Mouse (Mus musculus): ENCODE results near the gene Spdl1. TPM values are rescaled to one million over a fixed set of nuclear protein-coding genes. Genes with fewer than 3 reads are reported as not detected.
A peak's percentile ranks its signal among the peaks of the same experiment; 100 is the strongest.

Spdl1 gene
- total RNA-seq (2021) = 3.8 and 5.1 TPM in 2 replicates
- long read RNA-seq, experiment 1, transcript Spdl1-201 (12 exons, 2,505 nt) = major isoform, 12 of 14 reads
- long read RNA-seq, experiment 1, partial matches to known transcripts = 1 of 14 reads
- long read RNA-seq, experiment 1, other reads (novel, unspliced or antisense) = 1 of 14 reads
- long read RNA-seq, experiment 2, partial matches to known transcripts = 2 of 4 reads
- long read RNA-seq, experiment 2, other reads (novel, unspliced or antisense) = 1 of 4 reads

DNA sequence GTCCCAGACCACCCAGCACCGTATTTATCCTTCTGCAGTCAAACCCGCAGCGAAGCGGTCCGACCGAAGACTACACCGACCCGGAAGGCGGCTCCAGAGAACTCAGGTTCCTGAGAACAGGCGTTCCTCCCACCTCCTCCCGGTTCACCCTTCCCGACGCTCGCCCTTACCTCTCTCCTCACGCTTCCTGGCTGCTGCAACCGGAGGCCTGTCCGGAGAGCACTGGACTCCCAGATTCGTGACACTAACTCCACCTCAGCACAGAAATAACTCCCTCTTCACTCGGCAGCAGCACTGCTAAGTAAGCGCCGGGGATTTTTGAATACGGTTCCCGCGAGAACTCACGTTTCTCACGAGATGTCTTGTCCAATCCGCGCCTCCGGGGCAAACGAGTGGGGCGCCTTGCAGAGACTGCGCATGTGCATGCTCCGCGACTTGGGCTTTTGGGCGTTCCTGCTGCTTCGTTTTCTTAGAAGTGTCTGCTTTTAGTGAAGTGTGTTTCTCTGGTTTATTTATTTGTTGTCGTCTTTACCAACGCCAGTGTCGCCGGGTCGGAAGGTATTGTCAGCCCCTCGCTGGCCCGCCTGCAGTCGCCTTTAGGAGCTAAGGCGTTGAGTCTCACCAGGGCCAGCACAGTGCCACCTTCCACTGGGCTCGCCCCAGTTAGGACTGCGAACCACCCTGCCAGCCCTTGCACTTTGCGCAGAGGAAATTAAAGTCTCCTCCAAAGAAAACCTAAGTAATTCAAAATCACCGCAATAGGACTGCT lies at the start of gene Spdl1:
Gene Spdl1 (minus strand): TSS at position 324 of the 769 bp plus-strand sequence.
- peak; percentile 97 for DNase-seq

- peak; percentile 23 for DNase-seq
These were observed 48.1 kb upstream of the Spdl1 start for GRCm38 (mm10) chr11:34881528-34881927.

DNA sequence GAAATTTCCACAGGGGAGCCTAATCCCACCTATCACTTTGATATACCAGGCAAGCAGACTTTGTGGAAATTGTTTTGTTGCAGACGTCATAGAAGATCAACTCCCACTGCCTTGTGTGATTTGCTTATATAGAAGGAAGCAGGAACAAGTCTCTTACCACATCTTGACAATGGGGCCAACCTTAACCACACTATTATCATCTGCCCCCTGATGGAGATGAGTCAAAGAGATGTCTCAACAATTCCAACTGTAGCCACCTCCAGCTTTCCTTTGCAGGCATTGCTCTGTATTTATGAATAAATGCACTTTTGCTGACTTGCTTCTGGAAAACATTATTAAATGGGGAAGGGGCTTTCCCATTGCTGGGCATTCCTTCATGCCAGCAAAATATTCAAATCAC lies 46.2 kb upstream of the Spdl1 start:
- DNase-seq = no peak

GRCm38 (mm10) chr11:34873861-34874260 lies 40.4 kb upstream of the Spdl1 start:
- DNase-seq = peak; percentile 15

- DNase-seq = no peak
These were observed 39.0 kb upstream of the Spdl1 start for GRCm38 (mm10) chr11:34872432-34872831.

DNA sequence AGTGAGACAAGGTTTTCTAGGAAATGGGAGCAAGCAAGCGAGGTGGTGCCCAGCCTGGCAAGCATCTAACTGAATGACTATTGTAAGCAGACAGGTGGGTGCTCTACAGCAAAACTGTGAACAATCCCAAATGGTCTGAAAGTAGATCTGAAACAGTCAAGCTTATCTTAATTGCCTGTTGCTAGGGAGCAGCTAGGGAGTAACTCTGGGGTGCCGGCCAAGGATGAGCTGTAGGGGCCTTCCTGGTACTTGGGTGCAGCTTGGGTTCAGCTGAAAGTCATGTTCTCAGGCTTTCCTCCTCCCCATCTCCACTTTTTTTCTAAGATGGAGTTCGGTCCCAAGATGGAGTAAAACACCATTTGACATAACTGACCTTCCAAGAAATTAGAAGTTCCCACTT lies 38.5 kb upstream of the Spdl1 start:
- no peak for DNase-seq

- peak; percentile 27 for DNase-seq
These were observed 38.0 kb upstream of the Spdl1 start for GRCm38 (mm10) chr11:34871456-34871855.

GRCm38 (mm10) chr11:34868626-34869025 lies 35.2 kb upstream of the Spdl1 start:
- no peak for DNase-seq

GRCm38 (mm10) chr11:34865741-34866270 lies 32.4 kb upstream of the Spdl1 start:
- DNase-seq = no peak

DNA sequence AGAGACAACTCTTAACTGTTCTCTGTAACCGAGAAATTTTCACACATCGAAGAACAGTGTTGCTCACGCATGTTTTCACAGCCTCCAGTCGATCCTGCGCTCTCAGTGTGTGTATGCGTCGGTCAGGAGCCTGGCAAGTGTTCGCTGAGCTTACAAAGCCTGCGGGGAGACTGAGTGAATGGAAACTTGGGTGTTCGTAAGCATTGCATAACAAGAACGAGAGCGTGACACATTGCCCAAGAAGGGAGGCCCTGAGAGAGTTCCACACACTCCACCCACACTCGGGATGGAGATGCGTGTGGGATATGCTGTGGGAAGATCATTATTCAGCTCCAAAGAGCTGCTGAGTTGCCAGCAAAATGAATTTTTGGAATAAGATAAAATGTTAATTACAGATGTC lies 31.7 kb upstream of the Spdl1 start:
- peak; percentile 9 for DNase-seq

DNA sequence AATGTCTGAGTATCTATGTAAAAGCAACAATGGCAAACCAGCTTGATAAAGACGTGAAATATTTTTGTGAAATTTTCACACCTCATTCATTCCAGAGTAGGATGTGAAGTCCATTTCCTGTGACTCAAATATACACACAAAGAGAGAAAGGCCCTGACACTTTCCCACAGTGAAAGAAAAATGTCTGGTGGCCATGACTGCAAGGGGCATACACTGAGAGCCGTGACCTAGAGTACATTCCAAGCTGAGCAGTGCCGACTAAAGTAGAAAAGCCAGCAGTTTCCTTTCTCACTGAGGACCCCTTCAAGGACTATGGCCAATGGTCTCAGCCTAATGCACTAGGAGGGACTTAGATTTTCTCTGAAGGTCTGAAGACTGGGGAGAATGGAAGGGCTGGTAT lies 23.2 kb upstream of the Spdl1 start:
- DNase-seq = no peak

DNA sequence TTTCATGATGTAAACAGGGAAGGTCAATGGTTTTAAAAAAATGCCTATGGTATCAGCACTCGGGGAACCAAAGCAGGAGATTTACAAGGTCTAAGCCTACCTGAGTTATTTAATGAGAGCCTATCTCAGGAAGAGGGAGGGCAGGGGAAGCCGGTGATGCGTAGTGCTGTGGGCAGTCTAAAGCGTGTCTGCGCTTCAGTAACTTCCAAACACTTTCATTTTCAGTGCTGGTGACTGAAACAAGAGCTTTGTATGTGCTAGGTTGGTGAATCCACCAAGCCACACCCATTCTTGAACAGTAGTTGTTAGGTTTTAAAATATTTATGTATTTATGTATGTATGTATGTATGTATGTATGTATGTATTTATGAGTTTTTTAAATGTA lies 12.8 kb upstream of the Spdl1 start:
- no peak for DNase-seq

DNA sequence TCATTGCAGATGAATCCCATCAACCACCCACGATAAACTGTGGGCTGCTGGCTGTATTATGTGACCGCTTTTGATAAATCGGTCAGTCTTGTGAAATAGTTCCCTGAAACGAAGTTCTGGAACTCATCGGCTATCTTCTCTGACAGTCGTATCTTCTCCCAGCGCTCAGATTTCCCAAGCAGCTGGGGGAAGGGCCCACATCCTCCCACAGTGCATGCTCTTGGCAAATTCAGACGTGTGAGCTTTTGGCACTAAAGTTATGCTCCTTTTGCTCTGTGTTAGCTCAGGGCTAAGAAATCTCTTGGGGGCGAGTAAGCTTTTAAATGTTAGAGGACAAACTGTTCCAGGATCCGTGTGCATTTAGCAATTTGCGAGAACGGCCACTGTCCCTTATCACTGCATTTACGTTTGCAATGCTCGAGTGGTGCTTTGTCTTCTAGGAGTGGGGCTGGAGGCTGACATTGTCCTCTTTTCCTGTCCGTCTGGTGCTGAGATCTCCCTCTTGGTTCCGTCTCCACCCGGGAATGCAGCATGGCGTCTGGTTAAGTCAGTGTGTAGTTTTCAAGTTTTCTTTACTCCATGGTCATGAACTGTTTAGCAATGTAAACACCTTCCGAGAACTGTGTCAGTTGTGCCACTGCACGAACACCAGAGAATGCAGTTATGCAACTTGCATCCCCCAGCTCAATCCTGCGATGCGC lies 12.3 kb upstream of the Spdl1 start:
- peak; percentile 47 for DNase-seq

GRCm38 (mm10) chr11:34843517-34843916 lies 10.1 kb upstream of the Spdl1 start:
- peak; percentile 14 for DNase-seq

- no peak for DNase-seq
These were observed 6.8 kb upstream of the Spdl1 start for GRCm38 (mm10) chr11:34840283-34840682.

DNA sequence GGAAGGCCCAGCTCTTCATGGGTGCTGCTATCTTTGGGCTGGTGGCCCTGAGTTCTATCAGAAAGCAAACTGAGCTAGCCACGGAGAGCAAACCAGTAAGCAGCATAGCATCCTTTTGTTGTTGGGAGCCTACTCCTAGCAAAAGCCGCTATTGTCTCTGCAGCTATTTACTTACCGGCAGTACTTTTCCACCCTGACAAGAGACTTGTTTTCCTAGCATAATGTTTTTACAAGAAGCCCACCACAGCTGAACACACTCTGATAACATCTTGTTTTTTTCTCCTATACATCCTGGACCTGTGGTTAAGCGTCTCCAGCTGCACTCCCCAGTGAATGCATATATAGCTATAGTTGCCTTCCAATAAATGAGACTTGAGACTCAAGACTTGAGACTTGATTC lies 5.6 kb upstream of the Spdl1 start:
- DNase-seq = no peak

DNA sequence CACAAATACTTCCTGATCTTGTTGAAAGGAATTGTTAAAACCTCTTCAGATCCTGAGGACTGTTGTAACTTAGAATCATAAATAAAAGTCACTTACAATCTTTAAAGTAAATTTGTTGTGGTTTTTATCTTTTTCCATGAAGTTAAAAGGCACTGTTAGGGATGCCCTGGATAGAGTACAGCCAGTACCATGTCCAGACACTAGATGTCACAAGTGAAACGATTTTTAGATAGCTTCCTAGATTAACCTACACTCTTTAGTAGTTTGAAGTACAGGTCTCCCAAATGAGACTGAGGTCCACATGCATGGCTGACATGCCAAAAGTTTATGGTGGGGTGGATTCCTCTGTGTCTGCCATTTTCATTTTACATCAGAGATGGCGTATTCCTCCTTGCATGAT lies 2.8 kb upstream of the Spdl1 start:
- DNase-seq = no peak

GRCm38 (mm10) chr11:34832678-34833077 lies 763 bp downstream of the Spdl1 start:
- no peak for DNase-seq

- DNase-seq = no peak
These were observed 5.6 kb downstream of the Spdl1 start for GRCm38 (mm10) chr11:34827803-34828202.

GRCm38 (mm10) chr11:34826940-34827339 lies 6.5 kb downstream of the Spdl1 start:
- DNase-seq = no peak

- DNase-seq = no peak
These were observed 8.7 kb downstream of the Spdl1 start for GRCm38 (mm10) chr11:34824791-34825190.

DNA sequence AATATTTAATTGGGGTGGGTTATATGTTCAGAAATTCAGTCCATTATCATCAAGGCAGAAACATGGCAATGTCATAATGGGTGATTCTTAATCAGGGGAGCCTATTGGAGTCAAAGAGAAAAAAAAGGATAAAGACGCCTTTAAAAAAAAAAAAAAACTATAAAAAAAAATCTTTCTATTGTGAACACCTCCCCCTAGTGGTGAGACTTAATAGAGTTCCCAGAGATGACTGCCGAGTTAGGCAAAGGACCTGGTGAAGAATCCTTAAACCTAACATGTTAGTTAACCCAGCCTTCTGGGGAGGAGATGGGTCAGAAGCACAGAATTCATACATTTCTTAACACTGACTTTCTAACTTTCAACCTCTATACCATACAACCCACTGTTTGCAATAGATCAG lies 18.7 kb downstream of the Spdl1 start:
- DNase-seq = no peak

DNA sequence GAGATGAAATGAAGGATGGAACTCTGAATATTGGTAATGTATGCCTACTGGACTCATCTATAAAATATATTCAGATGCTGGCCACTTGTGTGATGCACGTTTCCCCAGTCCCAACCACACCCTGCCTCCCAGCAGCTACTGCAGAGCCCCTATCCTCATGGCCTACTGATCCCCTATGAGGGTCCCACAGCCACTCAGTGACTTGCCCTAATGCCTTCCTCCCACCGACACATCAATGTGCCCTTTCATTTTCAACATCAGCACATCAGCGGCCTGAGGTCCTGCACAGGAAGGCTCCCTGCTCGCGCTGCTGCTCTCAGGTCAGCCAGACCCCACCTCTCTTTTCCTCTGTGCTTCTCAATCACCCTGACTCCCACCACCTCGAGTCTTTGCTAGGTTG lies 19.1 kb downstream of the Spdl1 start:
- DNase-seq = no peak

Measured in adrenal gland, postnatal 14 days (tissue).